Comparison of ENCODE assay signal across 10 mouse cellular contexts in the genomic region with DNA sequence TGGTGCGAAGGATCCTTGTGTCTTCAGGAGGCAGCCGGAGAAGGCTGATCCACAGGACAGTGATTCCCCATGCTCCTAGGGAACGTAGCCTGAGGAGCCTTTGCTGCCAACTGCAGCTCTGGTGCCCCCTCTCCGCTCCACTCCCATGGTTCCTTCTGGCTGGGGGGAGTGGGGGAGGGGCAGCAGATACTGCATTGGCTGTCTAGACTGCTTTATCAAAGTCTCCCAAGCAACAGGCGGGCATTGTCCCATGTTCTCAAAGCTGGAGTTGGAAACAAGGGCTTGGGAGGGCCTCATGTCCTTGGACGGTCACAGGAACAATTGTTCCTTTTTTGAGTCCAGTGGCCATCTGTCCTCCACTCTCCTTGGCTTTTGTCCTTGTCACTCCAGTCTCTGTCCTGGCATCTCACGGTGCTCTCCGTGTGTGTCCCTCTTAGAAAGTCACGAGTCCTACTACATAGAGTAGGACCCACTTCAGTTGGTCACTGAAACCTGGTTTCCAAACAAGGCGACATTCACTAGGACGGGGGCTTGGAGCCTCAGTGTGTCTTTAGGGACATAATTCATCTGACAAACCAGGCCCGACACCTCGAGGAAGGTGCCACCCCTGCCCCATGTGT. TPM values are rescaled to one million over a fixed set of nuclear protein-coding genes. Genes with fewer than 3 reads are reported as not detected.
DNase-seq lines count a peak whose midpoint lies in the region; ATAC-seq lines count a peak whose summit lies in the region.
"Had no signal": no experiment of that assay in that cellular context is flagged by ENCODE, and none has a peak within 500 bp of the region (broad histone marks: within the 10 kb centered on the region; RNA-seq: fewer than 3 reads in every experiment).

No protein-coding gene starts in this region.

- H3K27ac ChIP-seq in lung, embryonic 16.5 days (ENCODE audit: low read length) = no peak overlapping the region
- peak overlapping the region; percentile 69 for H3K27ac ChIP-seq in hindbrain, embryonic 11.5 days (ENCODE audit: low read depth, low read length)

- no peaks in the 10 kb centered on the region for H3K36me3 ChIP-seq in lung, embryonic 16.5 days (ENCODE audit: control insufficient read depth, insufficient read depth, low read length)
- H3K36me3 ChIP-seq in hindbrain, embryonic 11.5 days (ENCODE audit: control insufficient read depth, insufficient read depth, low read length) = no peaks in the 10 kb centered on the region

- ATAC-seq in lung, embryonic 16.5 days (ENCODE audit: low read depth) = 0 out of 2 replicates have a peak, but pooled peaks have one; percentile 49
- ATAC-seq in hindbrain, embryonic 11.5 days (ENCODE audit: low FRiP score) = peak; percentile 77

- H3K9ac ChIP-seq in lung, embryonic 16.5 days (ENCODE audit: low read length) = no peak overlapping the region
- no peak overlapping the region for H3K9ac ChIP-seq in hindbrain, embryonic 11.5 days (ENCODE audit: low read depth, low read length)

- no peak overlapping the region for H3K4me2 ChIP-seq in lung, embryonic 16.5 days (ENCODE audit: low read depth, low read length)
- H3K4me2 ChIP-seq in hindbrain, embryonic 11.5 days (replicated peaks; ENCODE audit: low read depth, low read length) = no peak overlapping the region

- no peak overlapping the region for H3K4me3 ChIP-seq in lung, embryonic 16.5 days (ENCODE audit: low read length)
- H3K4me3 ChIP-seq in hindbrain, embryonic 11.5 days (ENCODE audit: low read depth, low read length) = no peak overlapping the region

- 66% methylated on average over 13 of the region's 13 CpGs for WGBS in lung, embryonic 16.5 days
- 53% methylated on average over 13 of the region's 13 CpGs for WGBS in hindbrain, embryonic 11.5 days

- DNase-seq in lung, postnatal 14 days = no peak
- DNase-seq in heart, adult 8-10 months (ENCODE audit: low spot score) = peak; percentile 68
- DNase-seq in hindbrain, embryonic 11.5 days (ENCODE audit: low spot score) = peak; percentile 82
- peak; percentile 88 for DNase-seq in retina, postnatal 1 day
- DNase-seq in spleen, adult 18-20 months = no peak
- no peak for DNase-seq in kidney, adult 11 months

- H3K4me1 ChIP-seq in lung, embryonic 16.5 days (replicated peaks; ENCODE audit: control insufficient read depth, insufficient read depth, low read length) = peaks cover 11% of the 10 kb centered on the region
- 0 out of 2 replicates have a peak, but pooled peaks cover 3% of the 10 kb centered on the region for H3K4me1 ChIP-seq in hindbrain, embryonic 11.5 days (replicated peaks; ENCODE audit: control insufficient read depth, insufficient read depth, low read length)

- H3K9me3 ChIP-seq in lung, embryonic 16.5 days (ENCODE audit: control insufficient read depth, low read length) = no peaks in the 10 kb centered on the region
- no peaks in the 10 kb centered on the region for H3K9me3 ChIP-seq in hindbrain, embryonic 11.5 days (ENCODE audit: control insufficient read depth, low read length)

- no peaks in the 10 kb centered on the region for H3K27me3 ChIP-seq in lung, embryonic 16.5 days (ENCODE audit: control insufficient read depth, insufficient read depth, low read depth, low read length)
- no peaks in the 10 kb centered on the region for H3K27me3 ChIP-seq in hindbrain, embryonic 11.5 days (ENCODE audit: control insufficient read depth, insufficient read depth, low read length)

RNA-seq across cellular contexts. Expression of gene Kcne1, which starts 12.9 kb away (rescaled TPM):
- 0.63 and 1.0 TPM in 2 replicates for polyA plus RNA-seq in lung, embryonic 16.5 days (2015; fragmentation: Nextera tagmentation; extraction: Ambion mirVana)
- total RNA-seq in heart, adult 8-10 months (2022) = 1 to 10 TPM; 2.7 to 7.8 (median 4.7) TPM
- 0.32 and 0.66 TPM in 2 replicates for polyA plus RNA-seq in hindbrain, embryonic 11.5 days (2014; fragmentation: Nextera tagmentation; extraction: Ambion mirVana)
- total RNA-seq: neutrophil, adult 5-6 weeks had no signal

RNA-seq across cellular contexts. Expression of gene Fam243, which starts 25.2 kb away (rescaled TPM):
- polyA plus RNA-seq in lung, embryonic 16.5 days (2015; fragmentation: Nextera tagmentation; extraction: Ambion mirVana) = not detected in 2 replicates
- total RNA-seq in heart, adult 8-10 months (2022) = under 1 TPM; 0.24 to 0.86 (median 0.42) TPM
- not detected in 2 replicates for polyA plus RNA-seq in hindbrain, embryonic 11.5 days (2014; fragmentation: Nextera tagmentation; extraction: Ambion mirVana)
- total RNA-seq: neutrophil, adult 5-6 weeks had no signal
- polyA plus RNA-seq: limb, embryonic 11.5 days had no signal

RNA-seq across cellular contexts. Expression of gene Smim11, which starts 45.3 kb away (rescaled TPM):
- polyA plus RNA-seq in lung, embryonic 16.5 days (2015; fragmentation: Nextera tagmentation; extraction: Ambion mirVana) = 132 and 142 TPM in 2 replicates
- total RNA-seq in heart, adult 8-10 months (2022) = 10 to 100 TPM; 84.4 to 94.5 (median 88.3) TPM
- 112 and 121 TPM in 2 replicates for polyA plus RNA-seq in hindbrain, embryonic 11.5 days (2014; fragmentation: Nextera tagmentation; extraction: Ambion mirVana)

RNA-seq across cellular contexts. Expression of gene Kcne2, which starts 54.2 kb away (rescaled TPM):
- 1.3 and 1.4 TPM in 2 replicates for polyA plus RNA-seq in lung, embryonic 16.5 days (2015; fragmentation: Nextera tagmentation; extraction: Ambion mirVana)
- not detected for total RNA-seq in heart, adult 8-10 months (2022)
- polyA plus RNA-seq in hindbrain, embryonic 11.5 days (2014; fragmentation: Nextera tagmentation; extraction: Ambion mirVana) = 14.7 and 23.1 TPM in 2 replicates
- total RNA-seq: neutrophil, adult 5-6 weeks had no signal
- polyA plus RNA-seq: gonadal fat pad, adult 2 months had no signal

Comparison
In these comparisons a context has a peak if more than half of its experiments do, and no peak if none do; other contexts are left out.
1. DNase-seq: peak in heart, adult 8-10 months (single experiment), hindbrain, embryonic 11.5 days (single experiment) and retina, postnatal 1 day (single experiment); none in lung, postnatal 14 days (single experiment), spleen, adult 18-20 months (0 of 2) and kidney, adult 11 months (single experiment).